In the genomic region with DNA sequence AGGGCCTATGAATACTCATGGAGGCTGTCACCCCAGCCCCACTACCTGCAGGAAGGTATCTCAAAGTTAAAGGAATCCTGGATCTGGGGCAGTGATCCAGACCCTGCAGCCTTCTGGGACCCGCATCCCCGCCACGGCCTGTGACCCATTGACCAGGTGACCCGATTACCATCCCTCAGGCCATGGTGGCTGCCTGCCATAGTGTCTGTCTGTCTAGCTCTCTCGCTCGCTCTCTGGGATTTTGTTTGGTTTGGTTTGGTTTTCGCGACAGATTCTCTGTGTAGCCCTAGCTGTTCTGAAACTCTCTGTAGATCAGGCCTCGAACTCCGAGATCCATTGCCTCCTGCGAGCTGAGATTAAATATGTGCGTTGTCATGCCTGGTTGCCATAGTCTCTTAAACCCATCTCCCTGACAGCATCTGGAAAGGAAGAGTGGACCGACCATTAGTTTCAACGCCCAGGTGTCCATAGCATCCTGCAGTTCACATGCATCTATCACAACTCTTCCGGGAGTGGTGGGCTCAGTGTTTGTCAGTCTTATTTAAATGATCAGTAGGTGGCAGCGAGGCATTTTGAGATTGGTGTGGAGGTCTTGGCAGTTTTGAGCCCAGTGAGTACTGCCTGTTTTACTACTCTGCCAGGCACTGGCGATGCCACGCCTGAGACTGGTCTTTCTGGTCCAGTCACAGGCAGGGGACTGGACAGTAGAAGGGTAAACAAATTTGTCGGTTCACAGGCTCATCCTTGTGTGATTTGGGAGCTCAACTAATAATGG, we compare ENCODE assay signal across 10 mouse cellular contexts. TPM values are rescaled to one million over a fixed set of nuclear protein-coding genes. Genes with fewer than 3 reads are reported as not detected.
DNase-seq lines count a peak whose midpoint lies in the region; ATAC-seq and TF ChIP-seq lines count a peak whose summit lies in the region.
"Had no signal": no experiment of that assay in that cellular context is flagged by ENCODE, and none has a peak within 500 bp of the region (broad histone marks: within the 10 kb centered on the region; RNA-seq: fewer than 3 reads in every experiment).

No protein-coding gene starts in this region.

- WGBS in heart, adult 2 months, result 21% methylated on average over 19 of the region's 19 CpGs
- whole genome bisulfite sequencing in hindbrain, embryonic 11.5 days, result 21% methylated on average over 19 of the region's 19 CpGs
- 18% methylated on average over 19 of the region's 19 CpGs for WGBS in liver, embryonic 15.5 days (ENCODE audit: insufficient replicate concordance)

- peak in 1 of 2 experiments; percentile 30 for DNase-seq in heart, adult 2 months
- DNase-seq in heart, adult 8-10 months (ENCODE audit: low spot score), result no peak
- DNase-seq in CD4-positive helper T cell, adult 2 months (ENCODE audit: low read depth, low spot score), result peak; percentile 35
- peak; percentile 29 for DNase-seq in c-Kit-positive CD71-positive TER-119-negative erythroid progenitor cells, embryonic 14.5 days (ENCODE audit: low read depth)
- peak; percentile 12 for DNase-seq in hindbrain, embryonic 11.5 days (ENCODE audit: low spot score)
- peak; percentile 24 for DNase-seq in thymus, postnatal 14 days
- no peak for DNase-seq in gastrocnemius, postnatal 25 days

- ATAC-seq in hindbrain, embryonic 11.5 days (ENCODE audit: low FRiP score), result no peak
- peak; percentile 20 for ATAC-seq in liver, embryonic 15.5 days (ENCODE audit: insufficient read depth)

- H3K27me3 ChIP-seq in heart, adult 2 months (ENCODE audit: control insufficient read depth, insufficient read depth, low read length), result no peaks in the 10 kb centered on the region
- no peaks in the 10 kb centered on the region for H3K27me3 ChIP-seq in hindbrain, embryonic 11.5 days (ENCODE audit: control insufficient read depth, insufficient read depth, low read length)
- H3K27me3 ChIP-seq in liver, embryonic 15.5 days, result no peaks in the 10 kb centered on the region

- peak overlapping the region; percentile 67 for H3K9ac ChIP-seq in heart, adult 2 months (ENCODE audit: low read depth, low read length)
- peak overlapping the region; percentile 40; the same call in 1 of the 2 replicates for H3K9ac ChIP-seq in hindbrain, embryonic 11.5 days (ENCODE audit: low read depth, low read length)
- H3K9ac ChIP-seq in liver, embryonic 15.5 days, result peak overlapping the region; percentile 82

- TF ChIP-seq POLR2A in heart, adult 2 months (IDR thresholded peaks at IDR 0.05; ENCODE audit: insufficient read depth, low read depth, low read length), result no peak

- H3K36me3 ChIP-seq in heart, adult 2 months (ENCODE audit: control insufficient read depth, insufficient read depth, low read length), result no peaks in the 10 kb centered on the region
- peaks cover 6% of the 10 kb centered on the region; the same call in 1 of the 2 replicates for H3K36me3 ChIP-seq in hindbrain, embryonic 11.5 days (ENCODE audit: control insufficient read depth, insufficient read depth, low read length)
- H3K36me3 ChIP-seq in liver, embryonic 15.5 days (replicated peaks), result peaks cover 22% of the 10 kb centered on the region

- H3K4me2 ChIP-seq in hindbrain, embryonic 11.5 days (replicated peaks; ENCODE audit: low read depth, low read length), result peak overlapping the region; percentile 59
- peak overlapping the region; percentile 88 for H3K4me2 ChIP-seq in liver, embryonic 15.5 days

- peak overlapping the region; percentile 91 for H3K27ac ChIP-seq in heart, adult 2 months
- peak overlapping the region; percentile 53 for H3K27ac ChIP-seq in hindbrain, embryonic 11.5 days (ENCODE audit: low read depth, low read length)
- peak overlapping the region; percentile 96 for H3K27ac ChIP-seq in liver, embryonic 15.5 days (replicated peaks)

- peaks cover 18% of the 10 kb centered on the region for H3K4me1 ChIP-seq in heart, adult 2 months (ENCODE audit: control insufficient read depth, insufficient read depth, low read length)
- peaks cover 19% of the 10 kb centered on the region for H3K4me1 ChIP-seq in hindbrain, embryonic 11.5 days (replicated peaks; ENCODE audit: control insufficient read depth, insufficient read depth, low read length)
- peaks cover 64% of the 10 kb centered on the region for H3K4me1 ChIP-seq in liver, embryonic 15.5 days (replicated peaks)

- TF ChIP-seq EP300 in heart, adult 2 months (IDR thresholded peaks at IDR 0.05; ENCODE audit: insufficient read depth, low read depth, low read length), result 0 out of 2 replicates have a peak, but pooled peaks have one; percentile 33

- no peaks in the 10 kb centered on the region for H3K79me2 ChIP-seq in heart, adult 2 months (replicated peaks; ENCODE audit: control insufficient read depth, insufficient read depth, low read length)

- H3K4me3 ChIP-seq in heart, adult 2 months, result peak overlapping the region; percentile 58
- H3K4me3 ChIP-seq in hindbrain, embryonic 11.5 days (ENCODE audit: low read depth, low read length), result peak overlapping the region; percentile 93
- H3K4me3 ChIP-seq in liver, embryonic 15.5 days (replicated peaks), result peak overlapping the region; percentile 85

- intact Hi-C loops in heart, adult 2 months (cut with DNase I), result loop anchor here (2.0 to 5.0 kb wide), 2 partner anchors 43 to 113 kb away; a partner anchor contains a TSS

- no peak for TF ChIP-seq CTCF in heart, adult 2 months (IDR thresholded peaks at IDR 0.05)

- no peaks in the 10 kb centered on the region for H3K9me3 ChIP-seq in hindbrain, embryonic 11.5 days (ENCODE audit: control insufficient read depth, low read length)
- H3K9me3 ChIP-seq in liver, embryonic 15.5 days (replicated peaks), result no peaks in the 10 kb centered on the region

RNA-seq across cellular contexts. Expression of a gene that starts 0.6 kb away (rescaled TPM):
- total RNA-seq in heart, adult 2 months (2021), result 10 to 100 TPM in 1 of 2 experiments, 1 to 10 TPM in 1; 8.2 to 11.0 TPM
- polyA plus RNA-seq in heart, adult 2 months (2012; rRNA removed), result 15.7 and 17.3 TPM in 2 replicates
- total RNA-seq in heart, adult 8-10 months (2022), result 1 to 10 TPM; 8.0 to 9.8 (median 8.6) TPM
- polyA plus RNA-seq in hindbrain, embryonic 11.5 days (2014; fragmentation: Nextera tagmentation; extraction: Ambion mirVana), result 18.0 and 19.6 TPM in 2 replicates
- polyA plus RNA-seq in liver, embryonic 15.5 days (2015; fragmentation: Nextera tagmentation; extraction: Ambion mirVana), result 9.8 and 10.0 TPM in 2 replicates
- 1 to 10 TPM; 6.8 to 9.4 TPM for total RNA-seq in gastrocnemius, postnatal 25 days (2021)

RNA-seq across cellular contexts. Expression of a gene that starts 0.8 kb away (rescaled TPM):
- 1 to 10 TPM; 7.5 to 8.1 TPM for total RNA-seq in heart, adult 2 months (2021)
- polyA plus RNA-seq in heart, adult 2 months (2012; rRNA removed), result 8.9 and 9.0 TPM in 2 replicates
- 1 to 10 TPM; 7.1 to 9.8 (median 8.9) TPM for total RNA-seq in heart, adult 8-10 months (2022)
- polyA plus RNA-seq in hindbrain, embryonic 11.5 days (2014; fragmentation: Nextera tagmentation; extraction: Ambion mirVana), result 21.7 and 26.2 TPM in 2 replicates
- polyA plus RNA-seq in liver, embryonic 15.5 days (2015; fragmentation: Nextera tagmentation; extraction: Ambion mirVana), result 1.5 and 1.6 TPM in 2 replicates
- total RNA-seq in gastrocnemius, postnatal 25 days (2021), result 1 to 10 TPM; 3.5 to 4.7 TPM

RNA-seq across cellular contexts. Expression of a gene that starts 38.9 kb away (rescaled TPM):
- total RNA-seq in heart, adult 2 months (2021), result 1,000 to 10,000 TPM; 1,237 to 1,820 TPM
- polyA plus RNA-seq in heart, adult 2 months (2012; rRNA removed), result 4,085 and 4,474 TPM in 2 replicates
- total RNA-seq in heart, adult 8-10 months (2022), result 1,000 to 10,000 TPM; 1,499 to 1,940 (median 1,728) TPM
- polyA plus RNA-seq in hindbrain, embryonic 11.5 days (2014; fragmentation: Nextera tagmentation; extraction: Ambion mirVana), result not detected in 2 replicates
- polyA plus RNA-seq in liver, embryonic 15.5 days (2015; fragmentation: Nextera tagmentation; extraction: Ambion mirVana), result 1.3 and 1.4 TPM in 2 replicates
- total RNA-seq in gastrocnemius, postnatal 25 days (2021), result not detected
- total RNA-seq: adrenal gland, postnatal 36 days; neutrophil, adult 5-6 weeks had no signal

RNA-seq across cellular contexts. Expression of a gene that starts 48.4 kb away (rescaled TPM):
- 10 to 100 TPM; 38.3 to 47.1 TPM for total RNA-seq in heart, adult 2 months (2021)
- 26.8 and 40.2 TPM in 2 replicates for polyA plus RNA-seq in heart, adult 2 months (2012; rRNA removed)
- 10 to 100 TPM; 45.2 to 51.5 (median 48.2) TPM for total RNA-seq in heart, adult 8-10 months (2022)
- polyA plus RNA-seq in hindbrain, embryonic 11.5 days (2014; fragmentation: Nextera tagmentation; extraction: Ambion mirVana), result 8.8 and 10.9 TPM in 2 replicates
- polyA plus RNA-seq in liver, embryonic 15.5 days (2015; fragmentation: Nextera tagmentation; extraction: Ambion mirVana), result 10.0 and 11.0 TPM in 2 replicates
- total RNA-seq in gastrocnemius, postnatal 25 days (2021), result 10 to 100 TPM; 10.9 to 16.2 TPM

RNA-seq across cellular contexts. Expression of a gene that starts 53.9 kb away (rescaled TPM):
- 100 to 1,000 TPM; 117 to 262 TPM for total RNA-seq in heart, adult 2 months (2021)
- 204 and 212 TPM in 2 replicates for polyA plus RNA-seq in heart, adult 2 months (2012; rRNA removed)
- total RNA-seq in heart, adult 8-10 months (2022), result 100 to 1,000 TPM; 107 to 313 (median 216) TPM
- polyA plus RNA-seq in hindbrain, embryonic 11.5 days (2014; fragmentation: Nextera tagmentation; extraction: Ambion mirVana), result 0.23 and 0.39 TPM in 2 replicates
- not detected in 2 replicates for polyA plus RNA-seq in liver, embryonic 15.5 days (2015; fragmentation: Nextera tagmentation; extraction: Ambion mirVana)
- not detected for total RNA-seq in gastrocnemius, postnatal 25 days (2021)
- total RNA-seq: neutrophil, adult 5-6 weeks had no signal

Comparison
In these comparisons a context has a peak if more than half of its experiments do, and no peak if none do; other contexts are left out.
1. DNase-seq: peak in CD4-positive helper T cell, adult 2 months (single experiment), c-Kit-positive CD71-positive TER-119-negative erythroid progenitor cells, embryonic 14.5 days (single experiment), hindbrain, embryonic 11.5 days (single experiment) and thymus, postnatal 14 days (single experiment); none in heart, adult 8-10 months (single experiment) and gastrocnemius, postnatal 25 days (single experiment).
2. RNA of a gene that starts 38.9 kb away (total RNA-seq): 1,499 to 1,940 TPM in heart, adult 8-10 months and 1,237 to 1,820 TPM in heart, adult 2 months; not detected in gastrocnemius, postnatal 25 days; every median in the first group is over 1,000 times any median in the second.
3. Peak in every context shown above with its lines, with median percentiles within 50 percentile points of each other: H3K27ac ChIP-seq, H3K4me3 ChIP-seq and H3K9ac ChIP-seq.